Mouse (Mus musculus) embryonic facial prominence, embryonic 12.5 days (tissue): ENCODE measurements around the gene Olfr488. TPM values are rescaled to one million over a fixed set of nuclear protein-coding genes. Genes with fewer than 3 reads are reported as not detected.
"Not testable (repeated sequence)": the region's sequence is repeated elsewhere in the genome, so short reads cannot be mapped to it uniquely, and the experiment has no call there.

Experiments used
- ATAC-seq: fragments of 200-750 bp; cut with Nextera tagmentation; 2 replicates; pipeline ENCODE4 v1.8.0; 2017; ENCODE audit not compliant: insufficient number of reproducible peaks, insufficient read depth, low FRiP score, low TSS enrichment
- H3K27ac ChIP-seq: fragments of 300-500 bp; sonication (generic); 2 replicates; pipeline ENCODE4 v1.5.1; 2016; ENCODE audit warnings: mild to moderate bottlenecking
- H3K27me3 ChIP-seq: fragments of 300-500 bp; sonication (generic); 2 replicates; pipeline ENCODE4 v1.6.1; 2016; ENCODE audit warnings: mild to moderate bottlenecking, moderate library complexity
- H3K36me3 ChIP-seq: fragments of 300-500 bp; sonication (generic); 2 replicates; pipeline ENCODE4 v1.6.1; 2016; ENCODE audit warnings: mild to moderate bottlenecking
- H3K4me1 ChIP-seq: fragments of 300-500 bp; sonication (generic); 2 replicates; pipeline ENCODE4 v1.6.1; 2016
- H3K4me2 ChIP-seq: fragments of 300-500 bp; sonication (generic); replicated peaks from 2 replicates; pipeline ENCODE4 v1.6.1; 2016; ENCODE audit warnings: mild to moderate bottlenecking, moderate library complexity
- H3K4me3 ChIP-seq: fragments of 300-500 bp; sonication (generic); 2 replicates; pipeline ENCODE4 v1.5.1; 2016; ENCODE audit warnings: mild to moderate bottlenecking
- H3K9ac ChIP-seq: fragments of 300-500 bp; sonication (generic); 2 replicates; pipeline ENCODE4 v1.6.1; 2016; ENCODE audit warnings: mild to moderate bottlenecking, moderate library complexity
- H3K9me3 ChIP-seq: fragments of 300-500 bp; sonication (generic); 2 replicates; pipeline ENCODE4 v1.6.1; 2016; ENCODE audit warnings: mild to moderate bottlenecking, moderate library complexity
- WGBS: fragments of 180-500 bp; shearing (Covaris S2); methylation state at CpG from one replicate; pipeline ENCODE4 v1.1.7; 2016; 5-methylcytosine and 5-hydroxymethylcytosine counted together
- polyA plus RNA-seq: library from polyadenylated mRNA; unstranded; fragments of >200 nt; fragmentation: Nextera tagmentation; extraction: Ambion mirVana; gene quantifications from 2 replicates; pipeline ENCODE4 v1.2.1, GENCODE M21; 2016

Gene Olfr488
- polyA plus RNA-seq, result not detected in 2 replicates

DNA sequence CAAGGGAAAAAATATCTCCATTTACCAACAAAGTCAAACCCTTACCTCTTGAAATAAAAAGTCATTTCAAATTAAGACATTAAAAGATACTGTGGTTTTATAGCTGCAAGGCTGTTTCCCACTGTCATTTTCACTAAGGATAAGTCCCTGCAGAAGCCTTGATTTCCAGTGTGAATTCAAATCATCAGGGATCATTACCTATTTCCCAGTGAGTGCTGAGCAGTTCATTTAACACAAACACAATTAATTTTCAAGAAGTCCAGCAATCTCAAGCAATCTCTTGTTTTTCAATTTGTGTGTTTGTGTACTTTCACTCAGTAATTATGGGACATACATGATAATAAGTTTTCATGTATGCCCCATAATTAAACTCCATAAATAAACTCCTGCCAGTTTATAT is at the start of gene Olfr488:
Gene Olfr488, minus strand, starts transcription at position 101 of the 400 bp plus-strand sequence.
- no peak for ATAC-seq
- H3K27me3 ChIP-seq, result no peaks in the 10 kb centered on the region
- no peaks in the 10 kb centered on the region for H3K36me3 ChIP-seq
- no peaks in the 10 kb centered on the region for H3K9me3 ChIP-seq
- H3K27ac ChIP-seq, result no peak within 1 kb of the TSS
- no peak within 1 kb of the TSS for H3K9ac ChIP-seq
- H3K4me1 ChIP-seq, result no peaks in the 10 kb centered on the region
- no peak within 1 kb of the TSS for H3K4me2 ChIP-seq
- H3K4me3 ChIP-seq, result no peak within 1 kb of the TSS

DNA sequence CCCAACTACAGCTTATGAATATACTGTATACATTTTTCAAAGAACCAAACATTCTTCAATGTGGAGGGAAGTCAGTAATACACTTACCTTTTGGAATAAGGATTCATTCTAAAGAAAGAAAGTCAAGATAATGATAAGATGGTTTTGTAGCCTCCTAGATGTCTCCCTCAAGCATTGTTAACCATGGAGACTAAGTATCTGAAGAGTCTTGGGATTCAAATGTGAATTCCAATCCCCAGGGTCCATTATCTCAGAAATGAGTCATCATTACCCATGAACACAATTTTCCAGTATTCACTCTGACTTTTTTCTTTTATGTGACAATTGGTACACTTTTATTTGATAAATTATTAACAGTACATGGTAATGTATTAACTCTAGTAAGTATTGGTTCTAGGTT is 30.7 kb upstream of the Olfr488 start, which contains the start of gene Olfr490:
Gene Olfr490, minus strand, starts transcription at position 101 of the 400 bp plus-strand sequence.
- Histone ChIP-seq H3K27me3 (no peaks in the 10 kb centered on the region), H3K4me2 (no peak within 1 kb of the TSS), H3K9ac (no peak within 1 kb of the TSS), H3K36me3 (no peaks in the 10 kb centered on the region), H3K4me3 (no peak within 1 kb of the TSS), H3K4me1 (no peaks in the 10 kb centered on the region), H3K27ac (no peak within 1 kb of the TSS), H3K9me3 (no peaks in the 10 kb centered on the region)
- no peak for ATAC-seq

DNA sequence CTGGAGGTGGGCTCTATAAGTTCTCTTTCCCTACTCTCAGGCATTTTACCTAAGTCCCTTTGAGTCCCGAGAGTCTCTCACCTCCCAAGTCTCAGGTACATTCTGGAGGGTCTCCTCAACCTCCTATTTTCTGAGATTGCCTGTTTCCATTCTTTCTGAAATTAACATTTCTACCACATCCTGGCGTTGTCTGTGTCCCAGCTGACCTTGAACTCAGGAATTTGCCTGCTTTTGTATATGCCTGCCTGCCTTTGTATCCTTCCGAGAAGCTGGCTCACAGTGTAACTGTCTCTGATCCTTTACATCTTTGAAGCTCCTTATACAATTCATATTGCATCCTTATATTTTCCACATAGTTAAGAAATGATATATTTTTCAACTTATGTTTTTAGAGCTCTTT is 24.6 kb downstream of the Olfr488 start:
- H3K4me3 ChIP-seq, result no peak overlapping the region
- no peak overlapping the region for H3K4me2 ChIP-seq
- ATAC-seq, result no peak
- H3K27me3 ChIP-seq, result no peaks in the 10 kb centered on the region
- H3K4me1 ChIP-seq, result no peaks in the 10 kb centered on the region
- no peaks in the 10 kb centered on the region for H3K36me3 ChIP-seq
- H3K9me3 ChIP-seq, result no peaks in the 10 kb centered on the region
- no peak overlapping the region for H3K27ac ChIP-seq
- H3K9ac ChIP-seq, result no peak overlapping the region
- 73% methylated on average over 3 of the region's 3 CpGs for WGBS

DNA sequence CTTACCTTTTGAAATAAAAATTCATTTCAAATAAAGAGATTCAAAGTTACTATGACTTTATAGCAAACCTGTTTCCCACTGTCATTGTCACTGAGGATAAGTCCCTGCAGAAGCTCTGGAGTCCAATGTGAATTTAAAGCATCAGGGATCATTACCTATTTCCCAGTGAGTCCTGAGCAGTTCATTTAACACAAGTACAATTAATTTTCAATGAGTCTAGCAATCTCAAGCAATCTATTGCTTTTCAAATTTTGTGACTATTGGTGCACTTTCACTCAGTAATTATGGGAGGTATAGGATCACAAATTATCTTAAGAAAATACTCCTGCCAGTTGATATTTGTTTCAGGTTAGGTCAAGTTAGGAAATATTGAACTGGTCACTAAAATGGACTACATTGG is 43.6 kb downstream of the Olfr488 start, which contains the start of gene Olfr487:
Gene Olfr487, minus strand, starts transcription at position 101 of the 400 bp plus-strand sequence.
- H3K4me3 ChIP-seq, H3K9me3 ChIP-seq, H3K4me2 ChIP-seq, H3K4me1 ChIP-seq, H3K27ac ChIP-seq, H3K27me3 ChIP-seq, H3K36me3 ChIP-seq, ATAC-seq, H3K9ac ChIP-seq: not testable (repeated sequence)

Other genes with a start within 250 kb of the Olfr488 start
- gene Olfr478, start 224.4 kb downstream of the Olfr488 start, polyA plus RNA-seq, result not detected in 2 replicates
- not detected in 2 replicates for gene Olfr479, start 207.7 kb downstream of the Olfr488 start, polyA plus RNA-seq
- gene Olfr480, start 191.0 kb downstream of the Olfr488 start, polyA plus RNA-seq, result not detected in 2 replicates
- not detected in 2 replicates for gene Olfr481, start 178.5 kb downstream of the Olfr488 start, polyA plus RNA-seq
- gene Olfr482, start 160.8 kb downstream of the Olfr488 start, polyA plus RNA-seq, result not detected in 2 replicates
- gene Olfr483, start 157.5 kb downstream of the Olfr488 start, polyA plus RNA-seq, result not detected in 2 replicates
- gene Olfr484, start 130.9 kb downstream of the Olfr488 start, polyA plus RNA-seq, result not detected in 2 replicates
- gene Olfr485, start 98.5 kb downstream of the Olfr488 start, polyA plus RNA-seq, result not detected in 2 replicates
- not detected in 2 replicates for gene Olfr486, start 85.6 kb downstream of the Olfr488 start, polyA plus RNA-seq
- not detected in 2 replicates for gene Olfr487, start 43.7 kb downstream of the Olfr488 start, polyA plus RNA-seq
- gene Olfr490, start 30.6 kb upstream of the Olfr488 start, polyA plus RNA-seq, result not detected in 2 replicates
- gene Olfr491, start 55.1 kb upstream of the Olfr488 start, polyA plus RNA-seq, result not detected in 2 replicates
- not detected in 2 replicates for gene Olfr492, start 65.3 kb upstream of the Olfr488 start, polyA plus RNA-seq
- gene Olfr493, start 88.6 kb upstream of the Olfr488 start, polyA plus RNA-seq, result not detected in 2 replicates
- gene Olfr494, start 107.0 kb upstream of the Olfr488 start, polyA plus RNA-seq, result not detected in 2 replicates
- not detected in 2 replicates for gene Olfr495, start 134.8 kb upstream of the Olfr488 start, polyA plus RNA-seq
- not detected in 2 replicates for gene Olfr497, start 162.1 kb upstream of the Olfr488 start, polyA plus RNA-seq
- gene Olfr498, start 207.0 kb upstream of the Olfr488 start, polyA plus RNA-seq, result not detected in 2 replicates